Mouse (Mus musculus): Measurements from ENCODE around the gene Sash3.

DNA sequence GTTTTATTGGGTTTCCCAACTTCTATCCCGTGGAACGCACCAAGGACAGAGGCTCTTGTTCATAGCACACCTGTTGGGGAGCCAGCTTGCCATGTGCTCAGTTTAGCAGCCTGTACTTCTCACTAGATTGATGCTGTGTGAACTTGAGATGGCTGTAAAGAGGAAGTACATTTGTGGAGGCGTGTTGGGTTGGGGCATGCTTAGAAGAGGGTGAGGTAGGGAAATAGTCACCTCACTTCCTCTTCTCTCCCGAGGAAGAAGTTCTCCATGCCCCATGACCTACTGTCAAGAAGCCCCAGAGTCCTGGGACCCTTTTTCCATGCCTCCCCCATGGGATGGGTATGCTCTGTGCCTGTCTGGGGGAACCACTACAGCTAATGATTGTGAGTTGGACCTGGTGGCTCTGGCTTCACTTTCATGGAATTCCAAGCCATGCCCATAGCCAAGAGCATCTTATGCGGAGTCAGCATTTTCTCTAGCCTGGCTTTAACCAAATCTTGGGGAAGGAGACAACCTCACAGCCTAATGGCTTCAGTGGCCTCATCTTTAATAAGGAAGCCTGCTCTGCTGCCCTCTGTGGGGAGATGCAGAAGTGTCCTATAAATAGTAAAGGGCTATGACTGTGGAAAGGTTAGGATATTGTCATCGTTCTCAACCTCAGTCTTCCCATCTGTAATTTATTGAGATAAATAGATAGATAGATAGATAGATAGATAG, 18.6 kb upstream of the Sash3 start:
- TF ChIP-seq CTCF (IDR thresholded peaks at IDR 0.05; ENCODE audit: borderline replicate concordance, insufficient read depth, low read depth, low read length) (no peak), POLR2A (IDR thresholded peaks at IDR 0.05; ENCODE audit: borderline replicate concordance, insufficient read depth, low read length) (no peak)
